ENCODE assay signal across 18 mouse cellular contexts in genomic region chr12:71534199-71534598, GRCm38 (mm10).
DNase-seq lines count a peak whose midpoint lies in the region; ATAC-seq lines count a peak whose summit lies in the region.
"Had no signal": no experiment of that assay in that cellular context is flagged by ENCODE, and none has a peak within 500 bp of the region (broad histone marks: within the 10 kb centered on the region; RNA-seq: fewer than 3 reads in every experiment).

No protein-coding gene starts in this region.

- no peaks in the 10 kb centered on the region for H3K9me3 ChIP-seq in hindbrain, embryonic 11.5 days (ENCODE audit: control insufficient read depth, low read length)
- no peaks in the 10 kb centered on the region for H3K9me3 ChIP-seq in midbrain, embryonic 11.5 days (ENCODE audit: control insufficient read depth, low read length)
- H3K9me3 ChIP-seq in neural tube, embryonic 14.5 days (ENCODE audit: control insufficient read depth, low read length) = no peaks in the 10 kb centered on the region
- H3K9me3 ChIP-seq: embryonic facial prominence, embryonic 12.5 days; G1E; liver, embryonic 15.5 days had no signal

- peak; percentile 66 for DNase-seq in heart, adult 11 months
- DNase-seq in heart, postnatal 36 days = no peak
- DNase-seq in hindbrain, embryonic 11.5 days (ENCODE audit: low spot score) = peak; percentile 39
- peak; percentile 84 for DNase-seq in midbrain, embryonic 11.5 days (ENCODE audit: low spot score, missing footprints)
- DNase-seq in right cerebral cortex, postnatal 14 days = no peak
- no peak for DNase-seq in layer of hippocampus, adult 18-20 months (ENCODE audit: low spot score in 2 of 2)
- DNase-seq: cerebellum, adult 18-20 months; kidney, adult 9 months; kidney, postnatal 36 days; lung, postnatal 10 days; retina, postnatal 1 day; thymus, postnatal 36 days had no signal

- H3K4me3 ChIP-seq in hindbrain, embryonic 11.5 days (ENCODE audit: low read depth, low read length) = no peak overlapping the region
- H3K4me3 ChIP-seq in midbrain, embryonic 11.5 days (ENCODE audit: low read depth, low read length) = no peak overlapping the region
- no peak overlapping the region for H3K4me3 ChIP-seq in neural tube, embryonic 14.5 days (ENCODE audit: low read depth, low read length)
- H3K4me3 ChIP-seq: embryonic facial prominence, embryonic 12.5 days; liver, embryonic 15.5 days had no signal

- H3K27ac ChIP-seq in hindbrain, embryonic 11.5 days (ENCODE audit: low read depth, low read length) = 0 out of 2 replicates have a peak overlapping the region, but pooled peaks have one; percentile 19
- H3K27ac ChIP-seq in midbrain, embryonic 11.5 days (ENCODE audit: low read depth, low read length) = peak overlapping the region; percentile 6; the same call in 1 of the 2 replicates
- H3K27ac ChIP-seq in neural tube, embryonic 14.5 days (ENCODE audit: low read depth, low read length) = peak overlapping the region; percentile 72
- H3K27ac ChIP-seq: liver, embryonic 15.5 days had no signal

- peaks cover 5% of the 10 kb centered on the region; the same call in 1 of the 2 replicates for H3K4me1 ChIP-seq in hindbrain, embryonic 11.5 days (replicated peaks; ENCODE audit: control insufficient read depth, insufficient read depth, low read length)
- H3K4me1 ChIP-seq in midbrain, embryonic 11.5 days (ENCODE audit: control insufficient read depth, insufficient read depth, low read length) = peaks cover 14% of the 10 kb centered on the region
- H3K4me1 ChIP-seq in neural tube, embryonic 14.5 days (ENCODE audit: control insufficient read depth, insufficient read depth, low read length) = peaks cover 17% of the 10 kb centered on the region
- H3K4me1 ChIP-seq: embryonic facial prominence, embryonic 12.5 days; liver, embryonic 15.5 days had no signal

- no peaks in the 10 kb centered on the region for H3K36me3 ChIP-seq in hindbrain, embryonic 11.5 days (ENCODE audit: control insufficient read depth, insufficient read depth, low read length)
- H3K36me3 ChIP-seq in midbrain, embryonic 11.5 days (ENCODE audit: control insufficient read depth, insufficient read depth, low read length) = no peaks in the 10 kb centered on the region
- H3K36me3 ChIP-seq in neural tube, embryonic 14.5 days (ENCODE audit: control insufficient read depth, insufficient read depth, low read length) = no peaks in the 10 kb centered on the region
- H3K36me3 ChIP-seq: embryonic facial prominence, embryonic 12.5 days; G1E; liver, embryonic 15.5 days had no signal

- ATAC-seq in hindbrain, embryonic 11.5 days (ENCODE audit: low FRiP score) = peak; percentile 34
- ATAC-seq in midbrain, embryonic 11.5 days (ENCODE audit: low FRiP score) = 0 out of 2 replicates have a peak, but pooled peaks have one; percentile 36
- ATAC-seq in neural tube, embryonic 14.5 days (ENCODE audit: low read depth) = 0 out of 2 replicates have a peak, but pooled peaks have one; percentile 39
- no peak for ATAC-seq in granulocyte monocyte progenitor cell, adult 5-6 weeks (replicated peaks; ENCODE audit: poor library complexity, severe bottlenecking)
- ATAC-seq: CD4-positive, CD25-positive, alpha-beta regulatory T cell, adult 4 months had no signal

- WGBS in hindbrain, embryonic 11.5 days = 74% methylated on average over 4 of the region's 4 CpGs
- WGBS in midbrain, embryonic 11.5 days = 74% methylated on average over 4 of the region's 4 CpGs
- 56% methylated on average over 4 of the region's 4 CpGs for WGBS in neural tube, embryonic 14.5 days

- intact Hi-C loops in heart, postnatal 36 days (cut with DNase I) = no loop called here

- H3K4me2 ChIP-seq in hindbrain, embryonic 11.5 days (replicated peaks; ENCODE audit: low read depth, low read length) = no peak overlapping the region
- H3K4me2 ChIP-seq in midbrain, embryonic 11.5 days = no peak overlapping the region
- no peak overlapping the region for H3K4me2 ChIP-seq in neural tube, embryonic 14.5 days (ENCODE audit: low read depth, low read length)
- H3K4me2 ChIP-seq: embryonic facial prominence, embryonic 12.5 days; liver, embryonic 15.5 days had no signal

- H3K9ac ChIP-seq in hindbrain, embryonic 11.5 days (ENCODE audit: low read depth, low read length) = no peak overlapping the region
- no peak overlapping the region for H3K9ac ChIP-seq in midbrain, embryonic 11.5 days (ENCODE audit: low read length)
- no peak overlapping the region for H3K9ac ChIP-seq in neural tube, embryonic 14.5 days (replicated peaks; ENCODE audit: low read depth, low read length)
- H3K9ac ChIP-seq: embryonic facial prominence, embryonic 12.5 days; liver, embryonic 15.5 days had no signal

- H3K27me3 ChIP-seq in hindbrain, embryonic 11.5 days (ENCODE audit: control insufficient read depth, insufficient read depth, low read length) = no peaks in the 10 kb centered on the region
- no peaks in the 10 kb centered on the region for H3K27me3 ChIP-seq in midbrain, embryonic 11.5 days (ENCODE audit: control insufficient read depth, insufficient read depth, low read length)
- no peaks in the 10 kb centered on the region for H3K27me3 ChIP-seq in neural tube, embryonic 14.5 days (ENCODE audit: control insufficient read depth, insufficient read depth, low read length)
- H3K27me3 ChIP-seq: embryonic facial prominence, embryonic 12.5 days; liver, embryonic 15.5 days had no signal

Comparison
In these comparisons a context has a peak if more than half of its experiments do, and no peak if none do; other contexts are left out.
1. DNase-seq: peak in heart, adult 11 months (single experiment), hindbrain, embryonic 11.5 days (single experiment) and midbrain, embryonic 11.5 days (single experiment); none in heart, postnatal 36 days (0 of 2), right cerebral cortex, postnatal 14 days (single experiment) and layer of hippocampus, adult 18-20 months (0 of 2).
2. H3K27ac ChIP-seq: peak in every context shown above with its lines; median percentile 72 in neural tube, embryonic 14.5 days; 19 in hindbrain, embryonic 11.5 days; 6 in midbrain, embryonic 11.5 days.